Mouse (Mus musculus) E14TG2a.4 (cell line): Measurements from ENCODE around the gene Adamtsl1.

Source experiments
- CTCF ChIP-seq: conservative IDR thresholded peaks from 2 replicates; pipeline ENCODE4 v1.5.1; 2014; ENCODE audit warnings: low read length
- POU5F1 ChIP-seq: IDR thresholded peaks from 2 replicates; pipeline ENCODE4 v1.6.1; 2014; ENCODE audit warnings: low read length, borderline replicate concordance

- TF ChIP-seq CTCF (no peak), POU5F1 (no peak)
Measured at GRCm38 (mm10) chr4:85741825-85742391, 227.9 kb downstream of the Adamtsl1 start.
